Mouse (Mus musculus) megakaryocyte, embryonic 14.5 days (primary cell): ENCODE results near the gene Hoxc5.

Experiments used
- FLI1 ChIP-seq: IDR thresholded peaks from 2 replicates; pipeline ENCODE4 v1.6.1; 2012; ENCODE audit warnings: low read length, inconsistent platforms, mixed read lengths
- GATA1 ChIP-seq: IDR thresholded peaks from 3 replicates; pipeline ENCODE4 v1.6.1; 2012; ENCODE audit warnings: mixed read lengths, low read length, inconsistent platforms, borderline replicate concordance

DNA sequence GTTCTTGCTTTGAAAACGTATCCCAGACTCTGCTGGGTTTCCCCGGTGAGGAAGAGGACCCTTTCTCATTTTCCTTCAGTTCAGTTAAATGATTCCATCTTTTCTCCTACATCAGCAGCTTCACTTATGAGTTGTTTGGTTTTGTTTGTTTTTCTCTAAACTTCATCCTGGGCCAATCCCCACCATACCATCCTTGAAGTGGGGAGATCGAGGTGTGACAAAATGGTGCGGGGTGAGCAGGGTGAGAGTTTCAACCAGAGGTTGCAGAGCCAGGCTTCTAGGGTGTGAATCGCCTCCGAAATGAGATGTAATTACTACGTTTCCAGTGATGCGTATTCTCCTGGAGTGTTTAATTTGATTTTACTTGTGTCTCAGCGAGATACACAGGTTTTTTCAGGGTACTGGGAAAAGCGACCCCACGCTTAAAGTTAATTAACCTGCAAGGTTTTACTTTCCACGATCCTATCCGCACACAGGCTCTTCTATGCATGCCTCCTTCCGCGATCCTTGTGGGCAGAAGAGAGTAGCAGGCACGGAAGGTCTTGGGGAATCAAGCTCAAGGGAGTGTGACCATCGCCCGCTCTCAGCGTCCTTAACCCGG, 49.2 kb upstream of the Hoxc5 start:
- no peak for TF ChIP-seq GATA1
- TF ChIP-seq FLI1 = no peak
